Mouse (Mus musculus) layer of hippocampus, adult 8-10 months (tissue): ENCODE data around the gene Trim17. TPM values are rescaled to one million over a fixed set of nuclear protein-coding genes. Genes with fewer than 3 reads are reported as not detected.

ENCODE experiments used
- DNase-seq, 2 experiments: peaks; one replicate each; pipeline ENCODE4 v3.0.0; 2022; ENCODE audit warnings: low spot score in 2 of 2
- total RNA-seq, 4 experiments: library from RNA; stranded (reverse); gene quantifications; 2 replicates each; pipeline ENCODE4 v1.2.4; 2022

The Trim17 gene
- 1 to 10 TPM; 2.8 to 6.3 (median 4.8) TPM for total RNA-seq

DNA sequence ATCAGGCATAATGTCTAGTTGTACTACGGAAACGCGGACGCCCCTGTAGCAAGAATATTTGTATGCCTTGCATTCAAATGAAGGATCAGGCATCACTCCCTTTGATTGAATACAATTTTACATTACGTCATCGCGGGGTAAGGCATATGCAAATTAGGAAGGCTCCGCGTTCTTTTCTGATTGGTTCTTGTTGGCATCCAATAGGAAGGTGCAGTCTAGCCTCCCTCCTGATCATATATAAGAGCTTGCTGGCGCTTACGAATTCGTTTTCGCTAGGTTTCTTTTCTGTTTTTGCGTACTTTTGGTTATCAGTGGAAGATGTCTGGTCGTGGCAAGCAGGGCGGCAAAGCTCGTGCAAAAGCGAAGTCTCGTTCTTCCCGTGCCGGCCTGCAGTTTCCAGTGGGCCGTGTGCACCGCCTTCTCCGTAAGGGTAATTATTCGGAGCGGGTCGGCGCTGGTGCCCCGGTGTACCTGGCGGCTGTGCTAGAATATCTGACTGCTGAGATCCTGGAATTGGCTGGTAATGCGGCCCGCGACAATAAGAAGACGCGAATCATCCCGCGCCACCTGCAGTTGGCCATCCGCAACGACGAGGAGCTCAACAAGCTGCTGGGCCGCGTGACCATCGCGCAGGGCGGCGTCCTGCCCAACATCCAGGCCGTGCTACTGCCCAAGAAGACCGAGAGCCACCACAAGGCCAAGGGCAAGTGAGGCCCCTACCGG lies at the start of gene Trim17, which contains the start of gene Hist3h2a:
Gene Trim17 (plus strand): TSS at position 266 of the 723 bp plus-strand sequence.
Gene Hist3h2a (plus strand): TSS at position 266 of the 723 bp plus-strand sequence.
- DNase-seq = peak; percentile 94 to 97

GRCm38 (mm10) chr11:58904838-58905237 lies 49.6 kb upstream of the Trim17 start:
- no peak for DNase-seq

DNA sequence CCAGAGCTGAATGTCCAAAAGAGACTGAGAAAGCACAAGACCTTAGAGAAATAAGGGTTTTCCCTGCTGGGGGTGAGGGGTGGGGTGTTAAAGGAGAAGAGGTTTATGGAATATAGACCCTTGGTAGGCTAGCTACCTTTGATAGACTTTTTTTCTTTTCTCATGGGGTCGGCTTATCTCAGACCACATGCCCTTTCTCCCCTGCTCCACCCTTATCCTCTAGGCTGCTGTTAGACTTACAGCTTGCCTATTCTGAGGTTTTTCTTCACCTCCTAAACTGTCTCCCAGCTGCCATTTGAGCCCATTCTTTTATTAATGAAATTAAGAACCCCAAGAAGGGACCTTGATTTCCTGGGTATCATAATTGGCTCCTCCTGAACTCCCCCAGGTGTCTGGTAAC lies 40.7 kb upstream of the Trim17 start:
- DNase-seq = no peak

DNA sequence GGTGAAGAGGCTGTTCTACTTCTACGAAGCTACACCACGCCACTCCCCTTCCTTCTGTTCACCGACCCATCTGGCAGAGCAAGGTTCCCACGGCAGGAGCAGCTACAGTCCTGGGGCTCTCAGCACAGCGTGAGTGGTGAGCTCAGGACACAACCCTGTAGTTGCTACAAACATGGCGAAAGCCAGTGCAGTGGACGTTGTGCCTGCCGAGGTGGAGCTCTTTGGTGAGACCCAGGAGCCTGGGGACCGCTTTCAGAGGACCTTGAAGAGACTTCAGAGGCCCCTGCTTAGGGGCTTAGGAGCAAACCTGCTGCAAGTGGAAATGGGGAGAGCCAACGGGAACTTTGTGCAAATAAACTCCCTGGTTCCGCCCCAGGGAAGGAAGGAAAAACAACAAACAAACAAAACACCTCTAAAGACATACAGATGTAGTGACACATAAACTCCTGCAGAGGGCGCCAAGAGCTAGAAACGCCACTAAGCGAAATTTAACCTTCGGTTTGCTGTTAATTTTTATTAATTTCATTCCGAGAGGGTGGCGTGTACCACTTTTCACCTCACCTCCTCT lies 39.9 kb upstream of the Trim17 start:
- DNase-seq = no peak

GRCm38 (mm10) chr11:58916879-58917744 lies 37.4 kb upstream of the Trim17 start:
- DNase-seq = no peak

DNA sequence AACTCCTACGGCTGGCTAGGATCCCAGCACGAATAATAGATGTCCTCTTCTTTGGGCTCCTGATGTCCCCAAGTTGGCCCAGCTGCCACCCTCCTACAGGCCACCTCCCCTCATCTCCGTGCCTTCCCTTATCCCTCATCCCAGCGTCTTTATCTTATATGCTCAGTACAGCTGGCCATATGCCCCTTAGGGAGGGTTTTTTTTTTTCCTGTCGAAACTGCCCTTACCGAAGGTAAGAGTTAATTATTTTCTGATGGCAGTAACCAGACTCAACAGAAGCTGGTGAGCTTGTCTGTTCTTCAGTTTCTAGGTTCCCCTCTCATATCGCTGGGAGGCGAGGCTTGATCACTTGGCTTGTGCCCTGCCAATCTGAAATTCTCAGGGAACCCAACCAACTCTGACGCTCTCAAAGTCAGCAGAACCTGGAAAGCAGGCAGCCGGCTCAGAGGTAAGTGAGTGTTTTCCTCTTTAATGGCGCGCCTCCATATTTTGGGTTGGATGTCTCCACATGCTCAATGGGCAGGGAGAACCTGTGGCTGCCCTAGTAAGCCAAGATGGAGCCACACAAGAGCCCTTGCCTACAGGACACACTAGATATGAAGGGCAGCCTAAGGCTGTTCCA lies 36.6 kb upstream of the Trim17 start, which contains the start of gene Btnl10:
Gene Btnl10 (plus strand): TSS at position 164 of the 622 bp plus-strand sequence.
- no peak for DNase-seq

DNA sequence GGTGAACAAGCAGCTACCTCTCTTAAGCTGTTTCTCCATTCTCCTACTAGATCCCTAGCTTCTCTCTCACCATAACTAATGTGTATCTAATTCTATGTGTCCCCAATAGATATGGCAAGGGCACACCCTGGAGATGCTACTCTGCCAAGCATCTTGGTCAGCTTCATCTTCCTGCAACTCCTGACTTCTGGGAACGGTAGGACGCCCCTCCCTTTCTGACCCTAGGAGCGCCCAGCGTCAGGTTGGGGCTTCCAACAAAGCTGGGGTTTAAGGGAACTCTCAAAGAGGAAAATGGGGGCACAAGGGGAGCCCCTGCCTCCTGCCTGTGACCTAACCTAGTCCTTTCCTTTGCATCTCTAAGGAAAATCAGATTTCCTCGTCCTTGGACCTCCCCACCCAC lies 35.7 kb upstream of the Trim17 start:
- no peak for DNase-seq

DNA sequence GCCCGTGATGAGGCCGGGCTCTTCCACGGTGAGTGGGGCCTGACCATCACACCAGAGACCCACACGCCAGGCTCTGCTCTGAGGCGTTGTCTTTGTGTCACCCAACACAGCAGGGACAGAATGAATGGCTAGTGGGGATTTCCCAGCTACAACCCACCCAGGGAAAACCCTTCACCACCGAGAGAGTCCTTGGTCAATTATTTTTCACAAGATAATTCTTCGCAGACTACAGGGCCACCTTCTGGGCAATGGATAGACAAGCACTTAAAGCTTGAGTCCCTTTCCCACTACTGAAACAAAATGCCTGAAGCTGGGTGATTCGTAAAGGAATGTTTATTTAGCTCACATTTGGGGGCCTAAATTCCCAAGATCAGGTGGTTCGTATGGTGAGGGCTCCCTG lies 32.1 kb upstream of the Trim17 start:
- no peak for DNase-seq

DNA sequence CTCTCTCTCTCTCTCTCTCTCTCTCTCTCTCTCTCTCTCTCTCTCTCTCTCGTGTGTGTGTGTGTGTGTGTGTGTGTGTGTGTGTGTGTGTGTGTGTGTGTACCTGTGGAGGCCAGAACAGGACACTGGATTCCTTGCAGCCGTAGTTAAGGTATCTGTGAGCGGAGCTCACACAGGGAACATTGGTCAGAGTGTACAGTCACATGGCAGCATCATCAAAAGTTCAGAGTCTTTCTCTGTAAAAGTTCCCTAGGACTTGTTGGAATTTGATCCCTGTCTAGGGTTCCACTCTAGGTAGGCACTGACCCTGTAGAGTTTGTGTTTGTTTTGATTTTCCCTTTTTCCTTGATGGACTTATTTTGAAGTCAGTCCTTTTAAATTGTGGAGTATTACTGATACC lies 27.8 kb upstream of the Trim17 start:
- no peak for DNase-seq

- no peak for DNase-seq
These were observed 27.4 kb upstream of the Trim17 start for GRCm38 (mm10) chr11:58927053-58927452.

- DNase-seq = peak in 1 of 2 experiments; percentile 34
These were observed 26.5 kb upstream of the Trim17 start for GRCm38 (mm10) chr11:58927790-58928651.

DNA sequence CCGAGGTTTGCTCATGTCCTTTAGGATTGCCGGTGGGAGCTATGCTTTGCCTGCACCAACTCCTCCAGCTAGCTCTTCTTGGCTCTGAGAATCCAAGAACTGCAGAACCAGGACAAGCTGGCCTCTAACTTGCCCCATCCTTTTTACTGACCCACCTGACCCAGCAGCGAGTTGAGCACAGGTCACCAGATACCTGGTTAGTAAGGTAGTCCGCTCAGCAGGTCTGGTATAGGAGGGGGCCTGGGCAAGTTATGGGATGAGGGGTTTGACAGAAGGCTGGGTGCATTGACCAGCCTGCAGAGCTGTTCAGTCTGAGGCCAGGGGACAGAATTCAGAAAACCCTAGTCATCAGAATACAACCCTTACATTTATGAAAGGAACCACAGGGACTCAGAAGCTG lies 25.4 kb upstream of the Trim17 start:
- DNase-seq = no peak

- no peak for DNase-seq
These were observed 24.8 kb upstream of the Trim17 start for GRCm38 (mm10) chr11:58929641-58930040.

DNA sequence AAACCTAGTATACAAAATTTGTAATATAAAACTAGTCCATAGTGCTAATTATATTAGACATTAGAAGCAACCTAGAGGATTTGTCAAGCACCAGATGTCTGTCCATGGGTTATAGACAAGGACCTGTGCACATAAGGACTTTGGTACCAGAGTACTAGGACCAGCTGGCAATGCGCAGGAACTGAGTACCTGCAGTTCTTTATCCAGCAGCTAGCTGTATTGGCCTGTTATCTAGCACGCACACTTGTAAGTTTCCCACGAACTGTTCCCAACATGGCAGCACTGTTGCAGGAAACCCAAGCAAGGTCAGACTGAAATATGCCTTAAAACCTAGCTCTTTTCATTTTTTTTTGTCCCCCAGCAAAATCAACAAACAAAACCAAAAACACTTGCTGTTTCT lies 24.2 kb upstream of the Trim17 start:
- no peak for DNase-seq

DNA sequence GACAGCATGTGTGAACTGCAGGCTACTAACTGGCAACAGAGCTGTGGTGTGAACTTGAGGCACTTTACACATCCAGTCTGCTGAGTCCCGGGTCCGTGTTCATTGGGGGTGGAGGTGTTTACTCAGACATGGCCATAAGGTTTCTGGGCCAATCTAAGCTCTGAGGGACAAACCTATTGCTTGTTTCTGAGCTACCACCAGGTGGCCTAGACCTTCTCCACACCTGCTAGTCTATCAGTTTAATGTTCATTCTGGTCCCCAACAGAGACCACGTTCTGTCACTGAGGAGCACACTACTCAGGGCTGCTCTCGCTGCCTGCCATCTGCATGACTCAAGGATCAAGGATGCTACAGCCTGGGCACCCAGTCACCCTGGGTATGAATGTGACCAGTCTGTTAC lies 22.9 kb upstream of the Trim17 start:
- DNase-seq = no peak

DNA sequence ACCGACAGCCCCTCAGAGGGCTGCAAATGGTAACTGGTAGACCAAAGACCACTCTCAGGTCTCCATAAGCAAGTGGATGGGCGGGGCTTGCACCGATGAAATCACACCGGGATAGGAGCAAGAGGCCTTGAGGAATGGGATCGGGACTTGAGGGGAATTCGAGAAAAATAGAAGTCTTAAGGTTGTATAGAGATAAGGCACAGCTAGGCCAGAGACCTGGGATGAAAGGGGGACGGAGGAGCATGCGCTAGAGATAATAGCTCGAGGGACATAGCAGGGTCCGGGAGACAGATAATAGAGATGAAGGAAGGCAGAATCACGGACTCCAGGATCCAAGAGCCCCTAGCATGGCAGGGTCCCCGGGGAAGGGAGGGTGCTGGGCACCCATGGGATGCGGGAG lies 16.6 kb upstream of the Trim17 start:
- DNase-seq = no peak

DNA sequence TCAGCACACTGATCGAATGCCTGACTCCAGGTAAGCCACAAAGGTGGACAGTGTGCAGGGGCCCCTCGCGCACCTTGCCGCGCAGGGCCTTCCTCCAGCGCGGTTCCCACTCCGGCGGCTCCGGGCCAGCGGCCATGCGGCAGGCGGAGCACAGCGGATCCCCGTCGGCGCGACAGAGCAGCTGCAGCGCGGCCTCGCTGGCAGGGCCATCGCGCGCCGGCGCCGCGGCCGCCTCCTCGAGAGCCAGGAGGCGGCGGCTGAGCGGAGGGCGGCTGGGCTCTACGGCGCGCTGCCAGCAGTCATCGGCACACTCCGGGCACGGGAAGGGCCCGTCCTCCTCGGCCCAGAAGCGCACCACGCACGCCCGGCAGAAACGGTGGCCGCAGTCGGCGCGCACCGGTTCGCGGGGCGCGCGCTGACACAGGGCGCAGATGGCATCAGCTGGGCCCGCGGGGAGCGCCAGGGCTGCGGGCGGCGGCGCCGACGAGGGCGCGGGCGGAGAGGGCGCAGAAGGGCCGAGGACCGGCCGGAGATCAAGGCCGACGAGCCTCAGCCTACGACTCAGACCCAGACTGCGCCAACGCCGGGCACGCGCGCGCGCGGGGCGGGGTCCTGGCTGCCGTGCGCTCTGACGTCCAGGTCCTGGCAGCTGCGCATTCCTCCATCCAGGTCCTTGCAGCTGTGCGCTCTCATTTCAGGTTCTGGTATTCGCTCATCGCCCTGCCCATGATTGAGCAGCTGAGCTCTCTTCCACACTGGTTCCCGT lies 16.0 kb upstream of the Trim17 start, which contains the start of gene Rnf187:
Gene Rnf187 (minus strand): TSS at position 595 of the 766 bp plus-strand sequence.
- DNase-seq = peak; percentile 87 to 90

DNA sequence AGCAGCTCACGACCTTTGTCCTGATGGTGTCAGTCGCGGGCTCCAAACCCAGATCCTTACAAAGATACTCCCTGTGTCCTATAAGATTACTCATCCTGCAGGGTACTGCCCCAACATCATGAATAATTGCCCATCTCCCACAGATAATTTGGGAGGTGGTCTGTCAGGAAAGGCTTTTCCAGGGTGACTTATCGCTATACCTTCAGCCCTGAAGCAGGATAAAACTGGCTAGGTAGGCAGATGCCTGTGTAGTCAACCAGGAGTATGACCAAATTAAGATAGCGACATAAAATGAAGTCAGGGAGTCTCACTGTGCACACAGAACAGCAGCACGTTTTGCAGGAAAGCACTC lies 15.4 kb upstream of the Trim17 start:
- no peak for DNase-seq

DNA sequence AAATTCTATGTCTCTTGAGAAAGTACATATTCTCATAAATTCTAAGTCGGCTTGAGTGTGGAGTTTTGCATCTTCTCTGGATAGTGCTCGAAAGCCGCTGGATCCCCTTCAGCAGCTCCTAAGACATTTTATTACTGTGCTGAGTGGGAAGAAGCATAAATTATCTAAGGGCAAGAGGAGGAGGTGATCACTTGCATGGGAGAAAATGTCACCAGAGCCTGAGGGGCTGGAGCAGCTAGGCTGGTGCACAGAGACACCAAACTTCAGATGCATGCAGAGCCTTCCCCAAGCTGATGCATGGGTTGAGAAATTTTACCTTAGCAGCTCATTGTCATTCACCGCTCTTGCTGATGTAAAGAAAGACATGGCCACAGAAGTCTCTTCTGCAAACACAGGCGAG lies 10.3 kb upstream of the Trim17 start:
- no peak for DNase-seq

DNA sequence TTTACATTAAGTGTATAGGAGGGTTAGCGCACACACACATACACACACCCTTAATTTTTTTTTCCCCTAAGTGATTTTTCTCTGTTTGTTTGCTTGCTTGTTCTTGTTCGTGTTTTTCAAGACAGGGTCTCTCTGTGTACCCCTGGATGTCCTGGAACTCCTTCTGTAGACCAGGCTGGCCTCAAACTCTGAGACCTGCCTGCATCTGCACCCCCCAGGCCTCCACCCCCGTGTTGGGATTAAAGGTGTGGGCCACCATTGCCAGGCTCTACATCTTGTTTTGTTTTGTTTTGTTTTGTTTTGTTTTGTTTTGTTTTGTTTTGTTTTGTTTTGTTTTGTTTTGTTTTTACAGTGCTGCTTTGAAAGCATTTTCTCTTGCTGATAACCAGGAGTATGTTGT lies 7.2 kb upstream of the Trim17 start:
- no peak for DNase-seq
